Mouse (Mus musculus): Measurements from ENCODE around the gene Dennd2a. TPM values are rescaled to one million over a fixed set of nuclear protein-coding genes. Genes with fewer than 3 reads are reported as not detected.

Gene Dennd2a
- total RNA-seq, 1 experiment, result 22.1 TPM

- Histone ChIP-seq H3K4me3 (ENCODE audit: insufficient read depth in 1 of 2, low read depth in 1 of 2, low read length in 2 of 2, poor library complexity in 1 of 2, severe bottlenecking in 1 of 2) (no peak overlapping the region), H3K27ac (ENCODE audit: insufficient read depth, low read depth, low read length, poor library complexity, severe bottlenecking) (no peak overlapping the region), H3K36me3 (ENCODE audit: control insufficient read depth, insufficient read depth, low read length, poor library complexity, severe bottlenecking) (no peaks in the 10 kb centered on the region), H3K4me1 (ENCODE audit: control insufficient read depth in 2 of 2, insufficient read depth in 2 of 2, low read length in 2 of 2, poor library complexity in 1 of 2) (peaks cover 2 to 14% of the 10 kb centered on the region in 2 experiments), H3K9ac (ENCODE audit: insufficient read depth, low read depth, low read length, poor library complexity, severe bottlenecking) (no peak overlapping the region), H3K9me3 (ENCODE audit: control insufficient read depth, insufficient read depth, low read depth, low read length) (no peaks in the 10 kb centered on the region)
- TF ChIP-seq ZNF384 (IDR thresholded peaks at IDR 0.05; ENCODE audit: low read depth, low read length) (no peak), HCFC1 (IDR thresholded peaks at IDR 0.05; ENCODE audit: borderline replicate concordance, insufficient read depth, low read length) (no peak), MAFK (IDR thresholded peaks at IDR 0.05; ENCODE audit: insufficient read depth, low read depth, low read length) (peak; percentile 55; the same call in 1 of the 2 replicates), ZC3H11A (IDR thresholded peaks at IDR 0.05; ENCODE audit: borderline replicate concordance, low read depth, low read length) (no peak)
- in situ Hi-C loops (cut with MboI; ENCODE audit: low sequenced_read_pairs in 2 of 2, unreplicated experiment in 2 of 2), result no loop called here
- no peak for DNase-seq (ENCODE audit: low read depth, low spot score)
These were observed 22.7 kb downstream of the Dennd2a start for GRCm38 (mm10) chr6:39534944-39535343.

- H3K9me3 ChIP-seq (ENCODE audit: control insufficient read depth, insufficient read depth, low read depth, low read length), result no peaks in the 10 kb centered on the region
- H3K4me1 ChIP-seq (ENCODE audit: control insufficient read depth in 2 of 2, insufficient read depth in 2 of 2, low read length in 2 of 2, poor library complexity in 1 of 2), result peaks cover 0 to 18% of the 10 kb centered on the region in 2 experiments; a peak in 2 of 4 replicates
- H3K4me3 ChIP-seq (ENCODE audit: insufficient read depth in 1 of 2, low read depth in 1 of 2, low read length in 2 of 2, poor library complexity in 1 of 2, severe bottlenecking in 1 of 2), result no peak overlapping the region
- in situ Hi-C loops (cut with MboI; ENCODE audit: low sequenced_read_pairs in 2 of 2, unreplicated experiment in 2 of 2), result no loop called here
- TF ChIP-seq CHD2 (IDR thresholded peaks at IDR 0.05; ENCODE audit: low read depth, low read length) (no peak), HCFC1 (IDR thresholded peaks at IDR 0.05; ENCODE audit: borderline replicate concordance, insufficient read depth, low read length) (no peak), MAFK (IDR thresholded peaks at IDR 0.05; ENCODE audit: insufficient read depth, low read depth, low read length) (no peak), ZNF384 (IDR thresholded peaks at IDR 0.05; ENCODE audit: low read depth, low read length) (no peak)
- H3K9ac ChIP-seq (ENCODE audit: insufficient read depth, low read depth, low read length, poor library complexity, severe bottlenecking), result peak overlapping the region; percentile 2; the same call in 1 of the 2 replicates
- no peak for DNase-seq (ENCODE audit: low read depth, low spot score)
- H3K27ac ChIP-seq (ENCODE audit: insufficient read depth, low read depth, low read length, poor library complexity, severe bottlenecking), result 0 out of 2 replicates have a peak overlapping the region, but pooled peaks have one; percentile 2
- H3K36me3 ChIP-seq (ENCODE audit: control insufficient read depth, insufficient read depth, low read length, poor library complexity, severe bottlenecking), result no peaks in the 10 kb centered on the region
These were observed 28.8 kb downstream of the Dennd2a start for GRCm38 (mm10) chr6:39528671-39529535.

- Histone ChIP-seq H3K9me3 (ENCODE audit: control insufficient read depth, insufficient read depth, low read depth, low read length) (no peaks in the 10 kb centered on the region), H3K4me3 (ENCODE audit: insufficient read depth in 1 of 2, low read depth in 1 of 2, low read length in 2 of 2, poor library complexity in 1 of 2, severe bottlenecking in 1 of 2) (peak overlapping the region; percentile 47 to 59; a peak in 3 of 4 replicates), H3K4me1 (ENCODE audit: control insufficient read depth in 2 of 2, insufficient read depth in 2 of 2, low read length in 2 of 2, poor library complexity in 1 of 2) (peaks cover 0 to 16% of the 10 kb centered on the region in 2 experiments; a peak in 2 of 4 replicates), H3K36me3 (ENCODE audit: control insufficient read depth, insufficient read depth, low read length, poor library complexity, severe bottlenecking) (peaks cover 7% of the 10 kb centered on the region; the same call in 1 of the 2 replicates), H3K9ac (ENCODE audit: insufficient read depth, low read depth, low read length, poor library complexity, severe bottlenecking) (peak overlapping the region; percentile 50; the same call in 1 of the 2 replicates), H3K27ac (ENCODE audit: insufficient read depth, low read depth, low read length, poor library complexity, severe bottlenecking) (no peak overlapping the region; the same call in 1 of the 2 replicates)
- TF ChIP-seq ZC3H11A (IDR thresholded peaks at IDR 0.05; ENCODE audit: borderline replicate concordance, low read depth, low read length) (no peak), ZNF384 (IDR thresholded peaks at IDR 0.05; ENCODE audit: low read depth, low read length) (no peak), CHD2 (IDR thresholded peaks at IDR 0.05; ENCODE audit: low read depth, low read length) (no peak), HCFC1 (IDR thresholded peaks at IDR 0.05; ENCODE audit: borderline replicate concordance, insufficient read depth, low read length) (no peak)
- DNase-seq (ENCODE audit: low read depth, low spot score), result no peak
- in situ Hi-C loops (cut with MboI; ENCODE audit: low sequenced_read_pairs in 2 of 2, unreplicated experiment in 2 of 2), result no loop called here
These were observed 29.9 kb downstream of the Dennd2a start for GRCm38 (mm10) chr6:39527811-39528210.

GRCm38 (mm10) chr6:39527337-39527784 is 30.3 kb downstream of the Dennd2a start:
- peak; percentile 61 for DNase-seq (ENCODE audit: low read depth, low spot score)
- in situ Hi-C loops (cut with MboI; ENCODE audit: low sequenced_read_pairs in 2 of 2, unreplicated experiment in 2 of 2), result no loop called here
- Histone ChIP-seq H3K27ac (ENCODE audit: insufficient read depth, low read depth, low read length, poor library complexity, severe bottlenecking) (peak overlapping the region; percentile 56; the same call in 1 of the 2 replicates), H3K9me3 (ENCODE audit: control insufficient read depth, insufficient read depth, low read depth, low read length) (no peaks in the 10 kb centered on the region), H3K4me1 (ENCODE audit: control insufficient read depth in 2 of 2, insufficient read depth in 2 of 2, low read length in 2 of 2, poor library complexity in 1 of 2) (peaks cover 0 to 18% of the 10 kb centered on the region in 2 experiments; a peak in 2 of 4 replicates), H3K36me3 (ENCODE audit: control insufficient read depth, insufficient read depth, low read length, poor library complexity, severe bottlenecking) (peaks cover 9% of the 10 kb centered on the region; the same call in 1 of the 2 replicates), H3K4me3 (ENCODE audit: insufficient read depth in 1 of 2, low read depth in 1 of 2, low read length in 2 of 2, poor library complexity in 1 of 2, severe bottlenecking in 1 of 2) (peak overlapping the region; percentile 47 to 59), H3K9ac (ENCODE audit: insufficient read depth, low read depth, low read length, poor library complexity, severe bottlenecking) (peak overlapping the region; percentile 50; the same call in 1 of the 2 replicates)
- TF ChIP-seq CHD2 (IDR thresholded peaks at IDR 0.05; ENCODE audit: low read depth, low read length) (no peak), ZNF384 (IDR thresholded peaks at IDR 0.05; ENCODE audit: low read depth, low read length) (no peak), HCFC1 (IDR thresholded peaks at IDR 0.05; ENCODE audit: borderline replicate concordance, insufficient read depth, low read length) (no peak), ZC3H11A (IDR thresholded peaks at IDR 0.05; ENCODE audit: borderline replicate concordance, low read depth, low read length) (no peak), MAFK (IDR thresholded peaks at IDR 0.05; ENCODE audit: insufficient read depth, low read depth, low read length) (no peak)
